In genomic region chr12:25338771-25339170, GRCm38 (mm10) we compare ENCODE assay signal across 19 mouse cellular contexts.
A peak's percentile ranks its signal among the peaks of the same experiment; 100 is the strongest.
DNase-seq lines count a peak whose midpoint lies in the region; ATAC-seq and TF ChIP-seq lines count a peak whose summit lies in the region.
"Had no signal": no experiment of that assay in that cellular context is flagged by ENCODE, and none has a peak within 500 bp of the region (broad histone marks: within the 10 kb centered on the region; RNA-seq: fewer than 3 reads in every experiment).

No protein-coding gene starts in this region.

- H3K4me2 ChIP-seq in heart, embryonic 11.5 days, result no peak overlapping the region
- no peak overlapping the region for H3K4me2 ChIP-seq in liver, embryonic 11.5 days
- no peak overlapping the region for H3K4me2 ChIP-seq in midbrain, embryonic 11.5 days
- H3K4me2 ChIP-seq: liver, embryonic 15.5 days; stomach, embryonic 15.5 days had no signal

- H3K4me3 ChIP-seq in heart, embryonic 10.5 days, result no peak overlapping the region
- no peak overlapping the region for H3K4me3 ChIP-seq in heart, embryonic 11.5 days (ENCODE audit: low read depth, low read length)
- H3K4me3 ChIP-seq in liver, adult 2 months (ENCODE audit: insufficient read depth, low read depth, low read length), result no peak overlapping the region
- no peak overlapping the region for H3K4me3 ChIP-seq in liver, embryonic 11.5 days (ENCODE audit: low read depth, low read length)
- H3K4me3 ChIP-seq in embryonic facial prominence, embryonic 10.5 days, result no peak overlapping the region
- H3K4me3 ChIP-seq in midbrain, embryonic 11.5 days (ENCODE audit: low read depth, low read length), result no peak overlapping the region
- H3K4me3 ChIP-seq: erythroblast, embryonic 14.5 days; liver, embryonic 15.5 days; megakaryocyte, embryonic 14.5 days; stomach, embryonic 15.5 days had no signal

- H3K27me3 ChIP-seq in heart, embryonic 10.5 days (ENCODE audit: insufficient read depth, poor library complexity, severe bottlenecking), result no peaks in the 10 kb centered on the region
- H3K27me3 ChIP-seq in heart, embryonic 11.5 days (ENCODE audit: control insufficient read depth, insufficient read depth, low read length), result no peaks in the 10 kb centered on the region
- H3K27me3 ChIP-seq in liver, adult 2 months (ENCODE audit: control insufficient read depth, insufficient read depth, low read length), result no peaks in the 10 kb centered on the region
- H3K27me3 ChIP-seq in liver, embryonic 11.5 days (replicated peaks; ENCODE audit: control insufficient read depth, insufficient read depth, low read length), result no peaks in the 10 kb centered on the region
- H3K27me3 ChIP-seq in embryonic facial prominence, embryonic 10.5 days (replicated peaks; ENCODE audit: low read depth, poor library complexity, severe bottlenecking), result no peaks in the 10 kb centered on the region
- H3K27me3 ChIP-seq in midbrain, embryonic 11.5 days (ENCODE audit: control insufficient read depth, insufficient read depth, low read length), result no peaks in the 10 kb centered on the region
- H3K27me3 ChIP-seq: liver, embryonic 15.5 days; Patski; stomach, embryonic 15.5 days had no signal

- ATAC-seq in heart, embryonic 11.5 days (replicated peaks; ENCODE audit: insufficient number of reproducible peaks, low FRiP score, low TSS enrichment), result no peak
- ATAC-seq in liver, embryonic 11.5 days (replicated peaks; ENCODE audit: low FRiP score), result no peak
- ATAC-seq in midbrain, embryonic 11.5 days (ENCODE audit: low FRiP score), result no peak
- ATAC-seq: forebrain, postnatal 0 days had no signal

- no peaks in the 10 kb centered on the region for H3K36me3 ChIP-seq in heart, embryonic 10.5 days
- H3K36me3 ChIP-seq in heart, embryonic 11.5 days (ENCODE audit: control insufficient read depth, insufficient read depth, low read length), result no peaks in the 10 kb centered on the region
- H3K36me3 ChIP-seq in liver, adult 2 months (ENCODE audit: control insufficient read depth, insufficient read depth, low read length), result no peaks in the 10 kb centered on the region
- no peaks in the 10 kb centered on the region for H3K36me3 ChIP-seq in liver, embryonic 11.5 days (ENCODE audit: control insufficient read depth, insufficient read depth, low read length)
- no peaks in the 10 kb centered on the region for H3K36me3 ChIP-seq in embryonic facial prominence, embryonic 10.5 days (replicated peaks)
- H3K36me3 ChIP-seq in midbrain, embryonic 11.5 days (ENCODE audit: control insufficient read depth, insufficient read depth, low read length), result no peaks in the 10 kb centered on the region
- H3K36me3 ChIP-seq: liver, embryonic 15.5 days; stomach, embryonic 15.5 days had no signal

- 84% methylated on average over 1 of the region's 1 CpGs for WGBS in heart, embryonic 10.5 days
- 71% methylated on average over 1 of the region's 1 CpGs for WGBS in heart, embryonic 11.5 days (ENCODE audit: insufficient replicate concordance)
- WGBS in liver, adult 2 months, result 89% methylated on average over 1 of the region's 1 CpGs
- 64% methylated on average over 1 of the region's 1 CpGs for WGBS in liver, embryonic 11.5 days
- 73% methylated on average over 1 of the region's 1 CpGs for WGBS in embryonic facial prominence, embryonic 10.5 days
- WGBS in midbrain, embryonic 11.5 days, result 84% methylated on average over 1 of the region's 1 CpGs

- H3K4me1 ChIP-seq in heart, embryonic 10.5 days, result peaks cover 13% of the 10 kb centered on the region; the same call in 1 of the 2 replicates
- no peaks in the 10 kb centered on the region for H3K4me1 ChIP-seq in heart, embryonic 11.5 days (ENCODE audit: control insufficient read depth, insufficient read depth, low read length)
- H3K4me1 ChIP-seq in liver, adult 2 months (ENCODE audit: control insufficient read depth, insufficient read depth, low read length), result no peaks in the 10 kb centered on the region
- H3K4me1 ChIP-seq in liver, embryonic 11.5 days (replicated peaks; ENCODE audit: control insufficient read depth, insufficient read depth, low read length), result no peaks in the 10 kb centered on the region
- peaks cover 19% of the 10 kb centered on the region for H3K4me1 ChIP-seq in embryonic facial prominence, embryonic 10.5 days
- H3K4me1 ChIP-seq in midbrain, embryonic 11.5 days (ENCODE audit: control insufficient read depth, insufficient read depth, low read length), result no peaks in the 10 kb centered on the region
- H3K4me1 ChIP-seq: liver, embryonic 15.5 days; stomach, embryonic 15.5 days had no signal

- TF ChIP-seq CTCF in liver, adult 2 months (IDR thresholded peaks at IDR 0.05; ENCODE audit: low read depth, low read length), result 0 out of 2 replicates have a peak, but pooled peaks have one; percentile 7

- DNase-seq in heart, embryonic 10.5 days (ENCODE audit: low spot score), result no peak
- peak; percentile 6 for DNase-seq in liver, adult 2 months (ENCODE audit: extremely low read depth, low read depth, low spot score)
- DNase-seq in liver, embryonic 11.5 days (ENCODE audit: low spot score), result no peak
- no peak for DNase-seq in embryonic facial prominence, embryonic 10.5 days (ENCODE audit: low spot score)
- peak; percentile 33 for DNase-seq in thymus, postnatal 25 days
- no peak for DNase-seq in cerebellum, postnatal 4 days (ENCODE audit: low spot score in 2 of 2)
- no peak for DNase-seq in midbrain, embryonic 11.5 days (ENCODE audit: low spot score, missing footprints)
- DNase-seq: cerebellum, adult 2 months; embryo, embryonic 11 days; forebrain, postnatal 0 days; gastrocnemius, postnatal 10 days; kidney, adult 18-20 months; right cerebral cortex, postnatal 4 days had no signal

- no peak overlapping the region for H3K9ac ChIP-seq in heart, embryonic 11.5 days (ENCODE audit: low read depth, low read length)
- no peak overlapping the region for H3K9ac ChIP-seq in liver, adult 2 months (ENCODE audit: low read depth, low read length)
- H3K9ac ChIP-seq in liver, embryonic 11.5 days (ENCODE audit: low read depth, low read length), result no peak overlapping the region
- H3K9ac ChIP-seq in midbrain, embryonic 11.5 days (ENCODE audit: low read length), result no peak overlapping the region
- H3K9ac ChIP-seq: forebrain, postnatal 0 days; liver, embryonic 15.5 days; stomach, embryonic 15.5 days had no signal

- H3K79me2 ChIP-seq in liver, adult 2 months (ENCODE audit: control insufficient read depth, insufficient read depth, low read length), result no peaks in the 10 kb centered on the region

- H3K9me3 ChIP-seq in heart, embryonic 10.5 days, result no peaks in the 10 kb centered on the region
- H3K9me3 ChIP-seq in heart, embryonic 11.5 days (replicated peaks; ENCODE audit: control insufficient read depth, low read length), result no peaks in the 10 kb centered on the region
- no peaks in the 10 kb centered on the region for H3K9me3 ChIP-seq in liver, embryonic 11.5 days (ENCODE audit: control insufficient read depth, low read length)
- H3K9me3 ChIP-seq in embryonic facial prominence, embryonic 10.5 days, result no peaks in the 10 kb centered on the region
- H3K9me3 ChIP-seq in midbrain, embryonic 11.5 days (ENCODE audit: control insufficient read depth, low read length), result no peaks in the 10 kb centered on the region
- H3K9me3 ChIP-seq: liver, embryonic 15.5 days; stomach, embryonic 15.5 days had no signal

- peak overlapping the region; percentile 36; the same call in 1 of the 2 replicates for H3K27ac ChIP-seq in heart, embryonic 10.5 days
- no peak overlapping the region for H3K27ac ChIP-seq in heart, embryonic 11.5 days (ENCODE audit: low read depth, low read length)
- H3K27ac ChIP-seq in liver, adult 2 months (replicated peaks; ENCODE audit: insufficient read depth, low read depth, low read length), result no peak overlapping the region
- H3K27ac ChIP-seq in liver, embryonic 11.5 days (ENCODE audit: low read depth, low read length), result no peak overlapping the region
- H3K27ac ChIP-seq in embryonic facial prominence, embryonic 10.5 days (replicated peaks), result 0 out of 2 replicates have a peak overlapping the region, but pooled peaks have one; percentile 30
- no peak overlapping the region for H3K27ac ChIP-seq in midbrain, embryonic 11.5 days (ENCODE audit: low read depth, low read length)
- H3K27ac ChIP-seq: liver, embryonic 15.5 days; stomach, embryonic 15.5 days had no signal

- TF ChIP-seq POLR2A in liver, adult 2 months (IDR thresholded peaks at IDR 0.05; ENCODE audit: extremely low read depth, insufficient read depth, low read length), result no peak

Comparison
In these comparisons a context has a peak if more than half of its experiments do, and no peak if none do; other contexts are left out.
1. DNase-seq: peak in liver, adult 2 months (single experiment) and thymus, postnatal 25 days (single experiment); none in heart, embryonic 10.5 days (single experiment), liver, embryonic 11.5 days (single experiment), embryonic facial prominence, embryonic 10.5 days (single experiment), cerebellum, postnatal 4 days (0 of 2) and midbrain, embryonic 11.5 days (single experiment).
2. H3K27ac ChIP-seq: peak in heart, embryonic 10.5 days (single experiment) and embryonic facial prominence, embryonic 10.5 days (single experiment); none in heart, embryonic 11.5 days (single experiment), liver, adult 2 months (single experiment), liver, embryonic 11.5 days (single experiment) and midbrain, embryonic 11.5 days (single experiment).